Mouse (Mus musculus): ENCODE measurements around the gene Mcm10. TPM values are rescaled to one million over a fixed set of nuclear protein-coding genes. Genes with fewer than 3 reads are reported as not detected.
"Not testable (repeated sequence)": the region's sequence is repeated elsewhere in the genome, so short reads cannot be mapped to it uniquely, and the experiment has no call there.

Mcm10 gene
- polyA plus RNA-seq, 1 experiment from 2014 or later: 17.4 TPM

DNA sequence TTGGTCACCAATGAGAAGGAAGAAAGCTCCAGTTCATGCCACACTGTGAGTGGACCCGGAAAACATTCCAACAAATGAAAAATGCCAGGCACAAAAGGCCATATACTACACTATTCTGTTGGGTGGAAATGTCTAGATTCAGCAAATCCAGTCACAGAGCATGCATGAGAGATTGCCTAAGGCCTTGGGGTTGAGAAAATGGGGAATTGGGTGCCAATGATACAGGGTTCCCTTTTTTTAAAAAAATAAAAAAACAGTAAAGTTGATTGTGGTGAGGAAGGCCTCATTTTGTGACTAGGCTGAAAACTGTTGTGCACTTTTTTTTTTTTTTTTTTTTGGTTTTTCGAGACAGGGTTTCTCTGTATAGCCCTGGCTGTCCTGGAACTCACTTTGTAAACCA lies 43.5 kb downstream of the Mcm10 start:
- no peaks in the 10 kb centered on the region for H3K9me3 ChIP-seq
- H3K4me2 ChIP-seq: no peak overlapping the region
- no peak overlapping the region for H3K9ac ChIP-seq
- no peaks in the 10 kb centered on the region for H3K36me3 ChIP-seq
- H3K4me1 ChIP-seq: no peaks in the 10 kb centered on the region
- no peaks in the 10 kb centered on the region for H3K27me3 ChIP-seq
- 91% methylated on average over 2 of the region's 2 CpGs for WGBS
- no peak overlapping the region for H3K4me3 ChIP-seq
- no peak for ATAC-seq (ENCODE audit: insufficient number of reproducible peaks, low FRiP score, low TSS enrichment, low read depth)
- H3K27ac ChIP-seq: no peak overlapping the region

DNA sequence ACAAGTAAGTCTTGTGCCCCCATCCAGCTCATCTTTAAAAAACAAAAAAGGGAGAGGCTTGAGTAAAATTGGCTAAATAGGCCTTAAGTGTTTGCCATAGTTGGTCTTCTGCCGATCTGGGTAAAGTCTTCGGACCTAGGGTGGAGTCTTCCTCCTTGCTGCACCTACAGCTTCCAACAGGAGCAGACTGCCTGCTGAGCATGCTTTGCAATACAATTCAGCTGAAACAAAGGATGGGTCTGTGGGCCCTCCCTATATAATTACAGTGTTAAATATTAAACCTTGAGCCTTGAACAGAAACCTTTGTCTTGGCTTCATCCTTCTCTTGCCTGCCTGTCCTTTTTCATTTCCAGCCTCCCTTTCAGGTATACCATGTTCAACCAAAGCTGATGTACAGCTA lies 44.8 kb downstream of the Mcm10 start:
- no peak overlapping the region for H3K9ac ChIP-seq
- no peak for ATAC-seq (ENCODE audit: insufficient number of reproducible peaks, low FRiP score, low TSS enrichment, low read depth)
- H3K4me3 ChIP-seq: no peak overlapping the region
- no peaks in the 10 kb centered on the region for H3K9me3 ChIP-seq
- WGBS: 94% methylated on average over 2 of the region's 2 CpGs
- no peaks in the 10 kb centered on the region for H3K27me3 ChIP-seq
- H3K36me3 ChIP-seq: no peaks in the 10 kb centered on the region
- H3K4me2 ChIP-seq: no peak overlapping the region
- no peaks in the 10 kb centered on the region for H3K4me1 ChIP-seq
- no peak overlapping the region for H3K27ac ChIP-seq

DNA sequence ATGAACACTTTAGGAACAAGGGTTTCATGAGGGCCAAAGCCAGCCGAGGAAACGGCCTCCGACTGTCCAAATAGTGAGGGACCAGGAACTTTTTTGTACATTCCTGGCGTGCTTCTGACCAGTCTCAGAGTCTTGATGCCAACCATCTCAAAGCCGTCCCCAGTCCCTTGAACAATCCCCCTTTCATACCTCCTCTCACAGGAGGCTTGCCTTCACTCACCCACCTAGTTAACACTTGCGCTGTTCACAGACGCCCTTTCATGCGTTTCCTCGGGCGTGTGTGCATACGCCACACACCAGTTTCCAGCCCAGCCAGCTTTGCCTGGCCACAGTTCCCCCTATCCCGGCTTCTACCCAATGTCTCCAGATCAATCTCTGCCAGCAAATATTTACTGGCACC lies 54.6 kb downstream of the Mcm10 start:
- no peaks in the 10 kb centered on the region for H3K36me3 ChIP-seq
- peak; percentile 87 for ATAC-seq (ENCODE audit: insufficient number of reproducible peaks, low FRiP score, low TSS enrichment, low read depth)
- peak overlapping the region; percentile 77 for H3K27ac ChIP-seq
- H3K4me1 ChIP-seq: no peaks in the 10 kb centered on the region
- no peaks in the 10 kb centered on the region for H3K27me3 ChIP-seq
- no peaks in the 10 kb centered on the region for H3K9me3 ChIP-seq
- H3K4me2 ChIP-seq: no peak overlapping the region
- no peak overlapping the region for H3K4me3 ChIP-seq
- 74% methylated on average over 12 of the region's 12 CpGs for WGBS
- H3K9ac ChIP-seq: no peak overlapping the region

DNA sequence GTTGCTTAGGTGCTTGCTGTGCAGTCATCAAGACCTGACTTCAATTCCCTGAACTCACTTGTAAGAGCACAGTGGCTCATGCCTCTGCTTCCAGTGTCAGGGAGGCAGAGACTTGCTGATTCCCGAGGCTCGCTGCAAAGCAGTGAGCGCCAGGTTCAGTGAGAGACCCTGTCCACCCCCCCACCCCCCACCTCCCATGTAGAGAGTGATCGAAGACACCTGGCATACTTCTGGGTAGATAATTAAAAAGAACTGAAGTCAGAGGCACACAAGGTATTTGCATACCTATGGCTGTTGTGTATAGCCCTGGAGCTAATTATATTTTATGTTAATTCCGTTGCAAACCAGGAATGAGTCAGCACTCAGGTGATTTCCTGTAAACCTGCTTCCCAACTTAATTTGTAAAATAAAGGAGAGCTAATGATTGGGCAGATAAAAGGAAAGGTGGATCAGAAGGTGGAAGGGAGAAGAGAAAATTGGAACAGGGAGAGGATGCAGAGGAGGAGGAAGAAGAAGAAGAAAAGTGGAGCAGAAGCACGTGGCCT lies 58.3 kb downstream of the Mcm10 start:
- no peak overlapping the region for H3K4me2 ChIP-seq
- H3K9me3 ChIP-seq: no peaks in the 10 kb centered on the region
- no peaks in the 10 kb centered on the region for H3K36me3 ChIP-seq
- no peak overlapping the region for H3K27ac ChIP-seq
- no peaks in the 10 kb centered on the region for H3K4me1 ChIP-seq
- no peak overlapping the region for H3K4me3 ChIP-seq
- ATAC-seq (ENCODE audit: insufficient number of reproducible peaks, low FRiP score, low TSS enrichment, low read depth): no peak
- no peaks in the 10 kb centered on the region for H3K27me3 ChIP-seq
- 68% methylated on average over 6 of the region's 6 CpGs for WGBS
- no peak overlapping the region for H3K9ac ChIP-seq

DNA sequence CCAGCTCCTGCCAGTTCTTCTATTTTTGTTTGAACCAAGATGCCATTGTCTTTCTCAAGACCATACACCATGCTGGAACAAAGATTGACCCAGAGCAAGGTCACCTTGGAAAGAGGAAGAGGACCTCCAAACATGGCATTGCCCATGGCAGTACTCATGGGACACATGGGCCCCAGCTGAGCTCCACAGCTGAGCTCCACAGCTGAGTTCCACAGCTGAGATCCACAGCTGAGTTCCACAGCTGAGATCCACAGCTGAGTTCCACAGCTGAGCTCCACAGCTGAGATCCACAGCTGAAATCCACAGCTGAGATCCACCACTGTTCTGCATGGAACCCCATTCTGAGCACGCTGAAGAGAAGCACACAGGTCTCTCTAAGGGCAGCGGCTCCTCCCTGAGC lies 61.6 kb downstream of the Mcm10 start:
- Histone ChIP-seq H3K36me3 (no peaks in the 10 kb centered on the region), H3K4me2 (no peak overlapping the region), H3K4me1 (no peaks in the 10 kb centered on the region), H3K27ac (no peak overlapping the region), H3K9me3 (no peaks in the 10 kb centered on the region), H3K4me3 (no peak overlapping the region), H3K27me3 (no peaks in the 10 kb centered on the region), H3K9ac (no peak overlapping the region)
- WGBS: 89% methylated on average over 2 of the region's 2 CpGs
- no peak for ATAC-seq (ENCODE audit: insufficient number of reproducible peaks, low FRiP score, low TSS enrichment, low read depth)

DNA sequence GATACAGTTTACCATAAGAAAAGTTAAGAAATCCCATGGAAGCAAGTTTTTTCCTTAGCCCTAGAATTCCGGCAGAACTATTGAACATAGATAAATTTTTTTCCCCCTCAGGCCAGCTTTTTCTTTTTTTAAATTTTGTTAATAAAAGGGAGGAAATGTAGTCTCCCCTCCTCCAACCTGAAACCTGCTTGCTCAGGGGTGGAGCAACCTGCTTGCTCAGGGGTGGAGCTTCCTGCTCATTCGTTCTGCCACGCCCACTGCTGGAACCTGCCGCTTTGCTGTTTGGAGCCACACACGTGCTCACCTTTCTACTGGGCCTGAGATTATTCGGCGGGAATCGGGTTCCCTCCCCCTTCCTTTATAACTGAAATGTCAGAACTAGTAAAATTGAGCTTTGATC lies 62.9 kb downstream of the Mcm10 start:
- not testable (repeated sequence) for ATAC-seq (ENCODE audit: insufficient number of reproducible peaks, low FRiP score, low TSS enrichment, low read depth); H3K9ac ChIP-seq; H3K9me3 ChIP-seq; H3K27me3 ChIP-seq; H3K27ac ChIP-seq; H3K4me2 ChIP-seq; H3K4me1 ChIP-seq; H3K4me3 ChIP-seq; H3K36me3 ChIP-seq
- WGBS: 80% methylated on average over 8 of the region's 8 CpGs

DNA sequence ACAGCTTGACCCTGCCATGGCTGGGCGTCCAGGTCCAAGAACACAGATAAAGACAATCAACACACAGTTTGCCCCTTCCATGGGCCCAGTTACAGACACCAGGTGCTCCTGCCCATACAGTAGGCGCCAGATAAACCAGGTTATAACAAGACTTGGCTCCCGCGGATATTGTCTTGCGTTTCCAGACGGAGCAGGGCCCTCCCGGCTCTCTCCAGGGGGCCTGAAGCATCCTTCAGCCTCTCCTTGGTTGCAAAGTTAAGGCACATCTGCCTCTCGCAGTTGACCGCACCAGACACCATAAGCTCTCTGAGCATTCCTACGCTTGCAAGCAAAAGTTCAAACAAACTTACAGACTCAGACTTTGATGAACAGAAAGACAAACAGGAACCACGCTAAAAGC lies 71.7 kb downstream of the Mcm10 start:
- no peak for ATAC-seq (ENCODE audit: insufficient number of reproducible peaks, low FRiP score, low TSS enrichment, low read depth)
- Histone ChIP-seq H3K9ac (no peak overlapping the region), H3K27me3 (no peaks in the 10 kb centered on the region), H3K36me3 (peaks cover 31% of the 10 kb centered on the region), H3K4me2 (no peak overlapping the region), H3K9me3 (no peaks in the 10 kb centered on the region), H3K4me3 (no peak overlapping the region), H3K27ac (no peak overlapping the region), H3K4me1 (no peaks in the 10 kb centered on the region)
- WGBS: 89% methylated on average over 11 of the region's 11 CpGs

Other genes with a start within 250 kb of the Mcm10 start
- gene Sephs1, start 131.2 kb downstream of the Mcm10 start, polyA plus RNA-seq (2015; fragmentation: Nextera tagmentation; extraction: Ambion mirVana): 56.7 and 66.9 TPM in 2 replicates
- 43.2 and 44.8 TPM in 2 replicates for gene Phyh, start 93.8 kb downstream of the Mcm10 start, polyA plus RNA-seq (2015; fragmentation: Nextera tagmentation; extraction: Ambion mirVana)
- 5.5 and 14.5 TPM in 2 replicates for gene Ucma, start 36.7 kb downstream of the Mcm10 start, polyA plus RNA-seq (2015; fragmentation: Nextera tagmentation; extraction: Ambion mirVana)
- gene Optn, start 51.3 kb upstream of the Mcm10 start, polyA plus RNA-seq (2015; fragmentation: Nextera tagmentation; extraction: Ambion mirVana): 6.4 and 6.9 TPM in 2 replicates
- 17.3 and 19.9 TPM in 2 replicates for gene Ccdc3, start 125.0 kb upstream of the Mcm10 start, polyA plus RNA-seq (2015; fragmentation: Nextera tagmentation; extraction: Ambion mirVana)